Comparison of ENCODE assay signal across 8 mouse cellular contexts in genomic region chr1:167285320-167285355, GRCm38 (mm10). TPM values are rescaled to one million over a fixed set of nuclear protein-coding genes. Genes with fewer than 3 reads are reported as not detected.
DNase-seq lines count a peak whose midpoint lies in the region; ATAC-seq lines count a peak whose summit lies in the region.

Uck2 (minus strand) TSS chr1:167285320.

- no peaks in the 10 kb centered on the region for H3K36me3 ChIP-seq in lung, embryonic 16.5 days (ENCODE audit: control insufficient read depth, insufficient read depth, low read length)
- H3K36me3 ChIP-seq in embryonic facial prominence, embryonic 14.5 days (ENCODE audit: control insufficient read depth, insufficient read depth, low read length): no peaks in the 10 kb centered on the region
- no peaks in the 10 kb centered on the region for H3K36me3 ChIP-seq in heart, embryonic 16.5 days (ENCODE audit: control insufficient read depth, insufficient read depth)
- no peaks in the 10 kb centered on the region for H3K36me3 ChIP-seq in neural tube, embryonic 14.5 days (ENCODE audit: control insufficient read depth, insufficient read depth, low read length)

- H3K9me3 ChIP-seq in lung, embryonic 16.5 days (ENCODE audit: control insufficient read depth, low read length): no peaks in the 10 kb centered on the region
- H3K9me3 ChIP-seq in embryonic facial prominence, embryonic 14.5 days (ENCODE audit: control insufficient read depth, low read length): no peaks in the 10 kb centered on the region
- no peaks in the 10 kb centered on the region for H3K9me3 ChIP-seq in heart, embryonic 16.5 days (replicated peaks; ENCODE audit: control insufficient read depth, low read length)
- no peaks in the 10 kb centered on the region for H3K9me3 ChIP-seq in neural tube, embryonic 14.5 days (ENCODE audit: control insufficient read depth, low read length)

- peaks cover 16% of the 10 kb centered on the region for H3K4me1 ChIP-seq in lung, embryonic 16.5 days (replicated peaks; ENCODE audit: control insufficient read depth, insufficient read depth, low read length)
- H3K4me1 ChIP-seq in embryonic facial prominence, embryonic 14.5 days (ENCODE audit: control insufficient read depth, insufficient read depth, low read length): 0 out of 2 replicates have a peak, but pooled peaks cover 2% of the 10 kb centered on the region
- H3K4me1 ChIP-seq in heart, embryonic 16.5 days (ENCODE audit: control insufficient read depth, insufficient read depth, low read length): peaks cover 20% of the 10 kb centered on the region
- peaks cover 21% of the 10 kb centered on the region for H3K4me1 ChIP-seq in neural tube, embryonic 14.5 days (ENCODE audit: control insufficient read depth, insufficient read depth, low read length)

- intact Hi-C loops in left cerebral cortex, postnatal 4 days (cut with DNase I): no loop called here

- H3K27me3 ChIP-seq in lung, embryonic 16.5 days (ENCODE audit: control insufficient read depth, insufficient read depth, low read depth, low read length): peaks cover 3% of the 10 kb centered on the region; the same call in 1 of the 2 replicates
- H3K27me3 ChIP-seq in embryonic facial prominence, embryonic 14.5 days (replicated peaks; ENCODE audit: control insufficient read depth, insufficient read depth, low read length): peaks cover 4% of the 10 kb centered on the region; the same call in 1 of the 2 replicates
- peaks cover 5% of the 10 kb centered on the region for H3K27me3 ChIP-seq in heart, embryonic 16.5 days (ENCODE audit: control insufficient read depth, insufficient read depth, low read length)
- H3K27me3 ChIP-seq in neural tube, embryonic 14.5 days (ENCODE audit: control insufficient read depth, insufficient read depth, low read length): no peaks in the 10 kb centered on the region

- DNase-seq in lung, adult 18-20 months: no peak
- DNase-seq in embryonic facial prominence, embryonic 14.5 days (ENCODE audit: low spot score): no peak
- no peak for DNase-seq in left cerebral cortex, postnatal 4 days
- no peak for DNase-seq in cerebellum, adult 8-10 months
- no peak for DNase-seq in thymus, adult 18-20 months

- H3K4me2 ChIP-seq in lung, embryonic 16.5 days (ENCODE audit: low read depth, low read length): peak within 1 kb of the TSS; percentile 77
- peak within 1 kb of the TSS; percentile 83 for H3K4me2 ChIP-seq in embryonic facial prominence, embryonic 14.5 days (ENCODE audit: low read depth, low read length)
- H3K4me2 ChIP-seq in heart, embryonic 16.5 days (ENCODE audit: low read depth, low read length): peak within 1 kb of the TSS; percentile 68
- H3K4me2 ChIP-seq in neural tube, embryonic 14.5 days (ENCODE audit: low read depth, low read length): peak within 1 kb of the TSS; percentile 64

- H3K9ac ChIP-seq in lung, embryonic 16.5 days (ENCODE audit: low read length): peak within 1 kb of the TSS; percentile 88
- H3K9ac ChIP-seq in embryonic facial prominence, embryonic 14.5 days (ENCODE audit: low read depth, low read length): peak within 1 kb of the TSS; percentile 90
- H3K9ac ChIP-seq in heart, embryonic 16.5 days (ENCODE audit: low read length): peak within 1 kb of the TSS; percentile 77
- H3K9ac ChIP-seq in neural tube, embryonic 14.5 days (replicated peaks; ENCODE audit: low read depth, low read length): peak within 1 kb of the TSS; percentile 90

- peak within 1 kb of the TSS; percentile 92 for H3K4me3 ChIP-seq in lung, embryonic 16.5 days (ENCODE audit: low read length)
- H3K4me3 ChIP-seq in embryonic facial prominence, embryonic 14.5 days (ENCODE audit: low read depth, low read length): peak within 1 kb of the TSS; percentile 86
- peak within 1 kb of the TSS; percentile 78 for H3K4me3 ChIP-seq in heart, embryonic 16.5 days (ENCODE audit: low read length)
- peak within 1 kb of the TSS; percentile 88 for H3K4me3 ChIP-seq in neural tube, embryonic 14.5 days (ENCODE audit: low read depth, low read length)

- H3K27ac ChIP-seq in lung, embryonic 16.5 days (ENCODE audit: low read length): peak within 1 kb of the TSS; percentile 92
- peak within 1 kb of the TSS; percentile 93 for H3K27ac ChIP-seq in embryonic facial prominence, embryonic 14.5 days (replicated peaks; ENCODE audit: low read depth, low read length)
- peak within 1 kb of the TSS; percentile 89 for H3K27ac ChIP-seq in heart, embryonic 16.5 days (ENCODE audit: low read length)
- H3K27ac ChIP-seq in neural tube, embryonic 14.5 days (ENCODE audit: low read depth, low read length): peak within 1 kb of the TSS; percentile 97

- ATAC-seq in lung, embryonic 16.5 days (ENCODE audit: low read depth): no peak
- no peak for ATAC-seq in embryonic facial prominence, embryonic 14.5 days (ENCODE audit: low read depth)
- no peak for ATAC-seq in heart, embryonic 16.5 days (replicated peaks; ENCODE audit: extremely low read depth, insufficient read depth, low FRiP score)
- ATAC-seq in neural tube, embryonic 14.5 days (ENCODE audit: low read depth): no peak

- 0% methylated on average over 2 of the region's 2 CpGs for WGBS in lung, embryonic 16.5 days
- 0% methylated on average over 2 of the region's 2 CpGs for WGBS in embryonic facial prominence, embryonic 14.5 days
- 0% methylated on average over 2 of the region's 2 CpGs for WGBS in heart, embryonic 16.5 days
- WGBS in neural tube, embryonic 14.5 days: 0% methylated on average over 2 of the region's 2 CpGs

RNA-seq across cellular contexts. Expression of gene Uck2, which starts in this region (rescaled TPM):
- 65.9 and 70.8 TPM in 2 replicates for polyA plus RNA-seq in lung, embryonic 16.5 days (2015; fragmentation: Nextera tagmentation; extraction: Ambion mirVana)
- 54.8 and 56.2 TPM in 2 replicates for polyA plus RNA-seq in embryonic facial prominence, embryonic 14.5 days (2014; fragmentation: Nextera tagmentation; extraction: Ambion mirVana)
- polyA plus RNA-seq in heart, embryonic 16.5 days (2015; fragmentation: Nextera tagmentation; extraction: Ambion mirVana): 51.4 and 68.8 TPM in 2 replicates
- 10 to 100 TPM; 80.8 to 85.6 TPM for total RNA-seq in left cerebral cortex, postnatal 4 days (2021)
- polyA plus RNA-seq in neural tube, embryonic 14.5 days (2014; fragmentation: Nextera tagmentation; extraction: Ambion mirVana): 47.7 and 48.2 TPM in 2 replicates
